Mouse (Mus musculus) adrenal gland, postnatal 36 days (tissue): Measurements from ENCODE around the gene Mycbpap. TPM values are rescaled to one million over a fixed set of nuclear protein-coding genes. Genes with fewer than 3 reads are reported as not detected.

Source experiments
- DNase-seq, 2 experiments: peaks; one replicate each; pipeline ENCODE4 v3.0.0; 2021; ENCODE audit warnings: mixed read lengths in 1 of 2
- total RNA-seq, 2 experiments: library from RNA; stranded (reverse); gene quantifications; 2 replicates each; pipeline ENCODE4 v1.2.3; 2021

Gene Mycbpap
- total RNA-seq, 2 experiments from 2014 or later: 3.6 to 9.7 TPM

DNA sequence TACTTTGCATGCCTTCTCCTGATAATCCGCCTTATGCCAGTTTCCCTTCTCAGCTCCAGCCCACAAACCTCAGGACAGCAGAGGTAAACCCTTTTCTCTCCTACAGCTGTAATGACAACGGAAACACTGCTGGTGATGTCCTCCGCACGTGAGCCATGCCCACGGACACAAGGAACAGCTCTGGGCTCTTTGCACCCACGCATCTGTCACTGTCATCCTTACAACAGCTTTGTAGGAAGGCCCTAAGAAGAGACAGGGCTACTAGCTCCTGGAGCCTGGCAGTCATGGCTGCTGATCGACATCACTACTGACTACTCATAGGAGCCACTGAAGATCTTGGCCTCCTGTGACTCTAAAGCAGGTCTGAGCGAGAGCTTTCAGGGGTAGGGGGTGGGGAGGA, 11.6 kb upstream of the Mycbpap start:
- no peak for DNase-seq

DNA sequence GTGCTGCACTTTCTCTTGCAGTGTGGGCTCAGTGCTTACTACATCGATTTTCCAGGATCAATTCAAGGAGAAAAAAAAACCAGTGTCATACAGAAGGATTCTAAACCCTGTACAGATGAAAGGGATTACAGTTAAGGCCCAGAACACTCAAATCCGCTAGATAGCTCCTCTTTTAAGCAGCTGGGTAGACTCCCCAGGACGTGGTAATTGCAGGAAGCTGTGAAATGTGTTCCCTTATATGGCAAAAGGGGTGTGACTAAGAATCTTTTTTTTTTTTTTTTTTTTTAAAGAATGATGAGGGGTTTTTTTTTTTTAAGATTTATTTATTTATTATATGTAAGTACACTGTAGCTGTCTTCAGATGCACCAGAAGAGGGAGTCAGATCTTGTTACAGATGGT, 7.3 kb upstream of the Mycbpap start:
- DNase-seq: no peak

DNA sequence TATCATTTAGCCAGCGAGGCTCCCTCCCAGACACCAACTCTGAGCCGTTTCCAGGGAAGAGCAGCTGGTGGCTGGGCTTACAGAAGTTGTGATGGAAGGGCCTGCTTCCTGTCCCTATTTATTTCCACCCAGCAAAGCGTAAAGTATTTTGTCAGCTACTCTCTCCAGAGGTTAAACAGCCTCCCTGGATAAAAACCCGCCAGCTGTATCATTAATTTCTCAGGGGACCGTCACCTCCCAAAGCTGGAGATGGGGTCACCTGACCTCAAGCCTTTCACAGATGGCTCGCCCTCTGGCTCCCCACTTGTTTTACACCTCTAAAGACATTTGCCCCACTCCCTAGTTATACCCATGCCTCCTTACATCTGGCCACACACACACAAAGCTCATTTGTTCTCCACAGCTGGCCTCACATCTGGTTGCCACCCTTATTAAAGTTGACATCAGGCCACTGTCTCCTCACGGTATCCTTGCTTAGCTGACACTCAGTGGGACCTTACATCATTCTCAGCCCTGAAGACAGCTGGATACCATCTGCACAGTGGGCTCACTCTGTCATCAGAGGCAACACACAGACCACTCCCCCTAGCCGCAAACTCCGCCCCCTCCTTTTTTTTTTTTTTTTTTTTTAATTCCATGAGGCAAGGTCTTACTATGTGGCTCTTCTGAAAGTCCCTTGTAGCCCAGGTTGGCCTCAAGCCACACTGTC, 4.8 kb upstream of the Mycbpap start:
- no peak for DNase-seq

DNA sequence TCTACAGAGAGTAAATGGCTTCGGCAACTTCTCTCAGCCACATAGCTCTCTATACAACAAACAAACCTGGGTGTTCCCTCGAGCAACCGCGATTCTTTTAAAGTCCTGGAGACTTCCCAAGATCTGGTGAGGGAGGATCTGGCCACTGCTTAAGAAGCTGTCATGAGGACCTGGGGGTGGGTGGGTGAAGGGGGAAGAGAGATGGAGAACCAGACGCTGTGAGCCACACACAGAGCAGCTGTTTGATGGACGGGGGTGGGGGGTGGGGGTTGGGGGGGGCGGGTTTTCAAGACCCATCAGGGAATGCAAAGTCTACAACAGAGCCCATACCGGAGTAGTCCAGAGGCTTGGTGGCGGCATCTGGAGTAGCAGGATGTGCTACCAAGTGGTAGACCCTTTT, 8.1 kb downstream of the Mycbpap start:
- no peak for DNase-seq

DNA sequence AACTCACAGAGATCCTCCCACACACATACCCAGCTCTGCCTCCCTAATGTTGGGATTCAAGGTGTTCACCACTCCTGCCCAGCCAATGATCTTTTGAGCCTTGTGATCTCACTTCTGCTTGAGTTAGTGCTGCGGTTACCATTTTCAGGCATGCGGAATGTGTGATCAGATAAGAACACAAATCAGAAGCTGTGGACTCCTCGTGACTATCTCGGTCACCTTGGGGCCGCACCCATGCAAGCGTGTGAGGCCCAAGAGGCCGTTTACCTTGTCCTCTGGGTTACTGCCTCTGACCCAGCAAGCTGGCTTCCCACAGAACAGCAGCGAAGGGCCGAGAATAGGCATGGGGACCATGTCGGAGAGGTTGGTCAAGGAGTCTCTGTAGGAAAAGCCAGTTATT, 12.6 kb downstream of the Mycbpap start:
- DNase-seq: no peak

DNA sequence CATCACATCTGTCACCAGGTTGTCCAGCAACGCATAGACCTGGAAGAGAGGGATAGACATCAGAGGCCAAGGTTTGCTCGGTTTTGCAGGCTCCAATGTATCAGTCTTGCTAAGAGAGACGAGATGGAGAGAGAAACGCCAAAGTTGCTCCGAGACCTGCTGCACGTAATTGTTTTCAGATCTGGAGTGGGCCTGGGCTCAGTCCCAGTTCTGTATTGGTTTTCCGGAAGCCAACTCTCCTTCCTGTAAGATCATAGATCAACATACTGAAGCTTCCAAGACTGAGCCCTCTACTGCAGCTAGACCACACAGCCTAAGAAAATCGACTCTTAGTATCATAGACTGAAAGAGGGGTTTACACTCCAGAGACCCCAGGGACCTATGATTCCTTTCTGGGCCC, 20.1 kb downstream of the Mycbpap start:
- no peak for DNase-seq

DNA sequence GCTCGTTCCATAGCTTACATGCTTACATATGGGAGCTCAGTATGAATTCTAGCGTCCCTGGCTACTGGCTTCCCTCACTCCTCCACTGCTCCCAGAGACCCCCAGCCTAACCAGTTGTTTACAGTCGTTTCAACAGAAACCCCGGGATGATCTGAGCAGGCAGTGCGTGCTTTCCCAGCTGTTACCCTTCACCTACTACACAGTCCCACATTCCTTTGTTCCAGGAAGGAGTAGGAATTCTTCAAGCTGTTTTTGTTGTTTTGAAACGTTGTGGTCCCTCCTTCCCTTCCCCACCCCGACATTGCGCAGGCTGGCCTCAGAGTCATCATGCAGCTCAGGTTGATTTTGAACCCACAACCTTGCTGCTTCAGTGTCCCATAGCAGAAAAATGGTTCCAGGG, 21.2 kb downstream of the Mycbpap start:
- no peak for DNase-seq

DNA sequence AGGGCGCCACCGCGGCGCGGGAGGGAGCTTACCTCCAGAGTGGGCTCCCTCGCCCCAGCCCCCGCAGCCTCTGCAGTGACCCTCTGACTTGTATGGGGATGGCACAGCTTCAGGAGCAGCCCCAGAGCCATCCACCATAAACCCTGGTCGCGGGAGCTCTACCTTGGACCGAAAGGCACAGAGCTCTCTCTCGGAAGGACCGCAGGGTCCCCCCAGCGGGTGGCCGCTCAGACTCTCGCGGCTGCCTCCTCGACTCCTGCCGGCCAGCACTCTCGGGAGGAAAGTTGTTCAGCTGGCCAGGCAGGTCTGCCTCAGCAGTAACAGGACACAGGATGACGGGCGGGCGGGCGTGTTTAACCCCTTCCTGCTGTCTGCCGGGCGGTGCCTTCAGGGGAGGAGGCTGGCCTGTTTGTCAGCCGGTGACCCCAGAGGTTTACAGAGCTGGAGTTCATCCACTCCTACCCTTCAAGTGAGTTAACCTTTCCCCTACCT, 21.8 kb downstream of the Mycbpap start, which contains the start of gene Epn3:
Gene Epn3, minus strand, starts transcription at position 314 of the 492 bp plus-strand sequence.
- peak in 1 of 2 experiments; percentile 51 for DNase-seq

DNA sequence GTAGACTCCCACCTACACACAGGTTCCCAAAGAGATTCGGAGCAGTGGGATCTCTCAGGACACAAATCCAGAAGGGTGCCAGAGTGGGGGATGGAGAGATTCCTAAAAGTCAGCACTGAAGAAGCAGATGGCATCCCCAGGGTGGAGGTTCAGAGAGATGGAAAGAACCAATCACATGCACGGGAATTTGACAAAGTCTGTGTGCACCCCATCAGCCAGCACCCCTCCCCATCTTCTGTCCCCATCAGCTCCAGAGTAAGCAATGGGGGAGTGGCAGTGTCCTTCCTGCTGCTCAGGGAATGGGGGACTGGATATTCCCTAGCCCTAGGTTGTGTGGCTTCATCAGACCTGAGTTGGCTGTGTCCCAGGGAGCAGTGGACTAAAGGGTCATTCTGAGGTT, 22.5 kb downstream of the Mycbpap start:
- DNase-seq: no peak

DNA sequence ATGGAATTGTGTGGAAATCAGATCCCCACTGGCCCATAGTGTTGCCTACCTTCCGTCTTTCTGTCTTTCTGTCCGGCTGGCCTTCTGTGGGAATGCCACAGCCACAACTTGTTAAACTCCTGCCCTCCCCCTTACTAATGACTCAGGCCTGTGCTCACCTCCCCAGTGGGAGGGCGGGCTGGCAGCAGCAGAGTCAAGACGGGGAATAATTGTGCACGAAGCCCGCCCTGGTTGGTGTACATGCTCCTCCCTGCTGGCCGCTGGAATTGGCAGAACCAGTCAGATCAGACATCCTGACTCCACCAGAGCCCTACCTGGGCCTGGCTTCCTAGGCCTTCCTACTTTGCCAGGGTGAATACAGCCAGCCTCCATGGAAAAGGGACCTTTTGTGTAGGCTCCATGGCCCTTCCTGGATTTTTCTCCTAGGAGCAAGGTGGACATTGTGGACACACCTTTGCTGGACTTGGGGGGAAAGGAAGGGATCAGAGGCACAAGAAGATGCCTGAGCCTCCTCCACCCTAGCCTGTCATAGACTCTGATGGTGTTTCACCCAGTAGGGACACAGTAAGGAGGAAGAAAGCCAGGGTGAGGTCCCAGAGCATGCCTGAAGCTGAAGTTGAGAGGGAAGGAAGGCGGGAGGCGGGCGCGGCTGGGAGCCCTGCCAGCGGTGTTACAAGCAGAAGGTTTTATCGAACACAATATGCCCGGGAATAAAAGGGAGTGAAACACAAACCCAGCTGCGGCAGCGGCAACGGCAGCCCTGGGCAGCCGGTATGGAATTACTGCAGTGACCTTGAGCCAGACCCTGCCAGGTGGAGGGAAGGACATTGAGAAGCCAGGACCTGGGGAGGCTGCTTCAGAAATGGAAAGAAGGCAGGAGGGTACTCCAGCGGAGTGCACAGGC, 23.2 kb downstream of the Mycbpap start:
- peak; percentile 84 to 86 for DNase-seq

DNA sequence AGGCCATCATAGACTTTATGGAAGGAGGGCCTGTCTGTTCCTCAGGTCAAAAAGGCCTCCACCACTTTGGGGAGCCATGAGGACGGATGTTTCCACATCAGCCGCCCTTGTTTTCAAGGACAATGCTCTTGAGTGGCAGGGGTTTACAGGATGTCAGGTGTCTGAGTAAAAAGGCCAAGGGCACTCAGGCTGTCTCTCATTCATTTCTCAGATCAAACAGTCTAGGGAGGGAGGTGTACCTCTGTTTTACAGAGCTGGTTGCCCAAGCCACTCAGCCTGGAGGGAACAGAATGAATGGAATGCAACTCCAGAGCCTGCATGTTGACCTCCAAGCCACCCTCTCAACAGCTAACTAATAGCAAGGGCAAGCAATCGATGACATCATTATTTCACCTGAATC, 26.1 kb downstream of the Mycbpap start:
- peak; percentile 52 to 57 for DNase-seq

DNA sequence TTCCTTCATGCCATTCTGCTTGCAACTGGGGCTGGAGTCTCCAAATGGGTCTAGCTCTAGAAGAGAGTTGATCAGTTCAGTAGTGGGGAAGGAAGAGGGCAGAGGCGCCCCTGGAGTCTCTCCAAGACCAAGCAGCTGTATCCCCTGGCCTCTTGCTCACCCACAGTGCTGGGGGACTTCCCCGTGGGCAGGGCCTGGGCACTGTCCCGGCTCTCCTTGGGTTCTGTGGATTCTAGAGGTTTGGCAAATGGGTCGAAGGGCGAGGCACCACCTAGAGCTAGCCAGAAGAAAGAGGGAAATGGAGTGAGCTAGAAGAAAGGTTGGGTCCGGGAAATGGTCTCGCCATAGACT, 29.8 kb downstream of the Mycbpap start:
- DNase-seq: no peak

DNA sequence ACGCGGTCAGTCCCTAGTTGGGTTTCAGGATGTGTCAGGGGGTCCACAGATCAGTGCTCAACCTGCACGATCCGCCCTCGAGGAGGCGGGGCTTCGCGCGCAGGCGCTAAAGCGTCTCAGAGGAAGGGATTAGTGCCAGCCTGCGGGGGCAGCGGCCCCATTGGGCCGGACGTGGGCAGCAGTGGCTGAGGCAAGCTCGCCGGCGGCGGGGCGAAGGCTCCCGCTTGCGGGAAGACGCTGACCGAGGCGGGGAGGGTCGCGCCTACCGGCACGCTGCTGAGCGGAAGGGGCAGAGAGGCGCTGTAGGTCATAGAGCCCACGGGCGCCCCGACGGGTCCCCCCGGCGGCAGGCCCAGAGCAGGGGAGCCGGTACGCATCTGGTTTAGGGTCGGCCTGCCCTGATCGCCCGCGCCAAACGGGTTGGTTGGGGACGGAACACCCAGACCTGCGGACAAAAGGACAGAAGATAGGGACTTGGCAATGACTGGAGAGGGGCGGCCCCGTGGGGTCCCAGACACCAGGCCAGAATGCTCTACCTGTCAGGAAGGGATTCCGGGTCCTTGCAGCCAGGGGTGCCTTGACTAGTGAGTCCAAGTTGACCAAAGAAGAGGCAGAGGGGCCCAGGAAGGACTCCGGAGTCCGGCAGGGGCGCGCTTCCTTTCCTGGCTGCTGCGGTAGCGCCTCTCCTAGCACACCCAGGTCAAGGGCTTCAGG, 30.4 kb downstream of the Mycbpap start:
- peak in 1 of 2 experiments; percentile 59 for DNase-seq

DNA sequence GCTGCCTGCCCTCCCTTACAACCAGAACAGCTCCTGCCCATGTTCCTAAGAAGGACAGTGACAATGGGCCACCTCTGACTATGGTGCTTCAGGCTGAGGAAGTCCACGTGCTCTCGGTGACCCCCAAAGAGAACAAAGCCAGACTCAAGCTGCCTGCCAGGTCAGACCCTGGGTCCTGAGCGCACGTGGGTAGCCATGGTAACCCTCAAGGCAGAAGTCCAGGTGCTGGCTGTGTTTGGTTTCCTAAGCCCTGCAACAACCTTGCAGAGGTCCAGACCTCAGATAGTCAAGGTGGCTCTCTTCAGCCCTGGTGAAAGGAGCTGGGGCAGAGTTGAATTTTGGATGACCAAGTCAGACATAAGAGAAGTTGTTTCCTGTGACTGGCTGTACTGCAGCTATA, 31.8 kb downstream of the Mycbpap start:
- DNase-seq: no peak

DNA sequence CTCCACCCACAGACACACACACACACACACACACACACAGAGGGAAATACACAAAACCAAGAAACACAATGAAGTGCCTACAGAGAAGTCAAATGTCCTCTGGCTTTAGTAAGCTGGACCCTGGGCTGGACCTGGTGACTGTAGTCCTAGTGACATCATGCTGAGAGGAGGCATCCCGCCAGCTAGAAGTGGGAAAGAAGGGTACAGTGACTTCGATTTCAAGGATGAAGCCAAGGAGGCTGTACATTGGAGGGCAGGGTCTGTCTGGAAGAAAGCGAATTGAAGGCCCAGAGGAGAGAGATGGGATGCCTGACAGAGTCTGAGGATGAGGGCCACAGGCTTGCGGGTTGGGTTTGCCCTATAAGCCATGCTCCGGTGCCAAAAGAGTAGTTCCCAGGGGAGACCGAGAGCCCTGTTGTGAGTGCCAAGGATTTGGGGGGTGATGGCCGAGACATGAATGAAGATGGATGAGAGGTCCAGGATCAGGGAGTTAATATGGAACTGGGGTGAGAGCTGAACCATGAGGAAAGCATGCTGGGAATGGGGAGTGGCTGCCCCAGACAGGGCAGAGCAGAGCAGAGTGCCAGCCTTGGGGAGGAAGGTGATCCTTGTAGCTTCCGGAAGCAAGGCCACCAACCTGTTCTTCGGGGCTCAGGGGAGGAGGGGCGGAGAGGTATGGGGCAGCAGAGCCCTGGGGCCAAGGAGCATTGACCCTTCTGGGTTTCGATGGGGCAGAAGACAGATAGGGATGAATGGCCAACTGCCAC, 32.6 kb downstream of the Mycbpap start:
- DNase-seq: no peak

DNA sequence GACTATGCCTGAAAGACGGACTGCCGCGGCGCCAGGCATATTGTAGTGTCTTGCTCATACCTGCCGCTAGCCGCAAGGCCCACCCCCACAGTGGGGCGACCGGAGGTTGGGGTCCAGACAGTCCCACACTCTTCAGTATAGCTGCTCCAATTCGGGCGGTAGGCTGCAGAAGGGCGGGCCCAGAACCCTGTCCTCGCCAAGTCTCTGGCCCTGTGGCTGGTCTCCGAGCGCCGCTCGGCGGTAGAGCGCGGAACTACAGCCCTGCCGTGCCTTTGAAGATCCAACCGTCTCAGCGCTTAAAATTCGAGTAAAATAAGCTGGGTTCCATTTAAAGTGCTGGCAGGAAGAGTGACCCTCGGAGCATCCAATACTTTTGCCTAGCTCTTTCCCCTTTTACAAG, 35.5 kb downstream of the Mycbpap start, which contains the start of gene Spata20:
Gene Spata20, minus strand, starts transcription at position 179 of the 400 bp plus-strand sequence.
- DNase-seq: peak; percentile 86 to 89

DNA sequence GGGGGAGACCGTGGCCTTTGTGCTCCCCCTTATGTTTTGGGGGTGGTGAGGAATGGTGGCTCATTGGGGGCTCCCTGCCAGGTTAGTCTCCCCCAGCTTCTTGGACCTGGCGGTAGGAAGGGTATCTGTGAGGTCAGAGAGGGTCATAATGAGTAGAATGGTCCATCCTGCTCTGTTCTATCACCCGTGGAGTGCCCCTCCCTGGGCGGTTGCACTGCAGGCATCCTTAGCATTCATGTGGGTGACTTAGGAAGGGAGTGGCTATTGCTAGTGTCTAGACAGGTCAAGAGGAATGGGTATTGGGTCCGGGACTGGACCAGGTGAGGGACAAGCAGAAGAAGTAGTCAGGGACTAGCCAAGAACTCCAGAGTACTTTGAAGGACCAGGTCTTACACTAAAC, 36.3 kb downstream of the Mycbpap start:
- no peak for DNase-seq

DNA sequence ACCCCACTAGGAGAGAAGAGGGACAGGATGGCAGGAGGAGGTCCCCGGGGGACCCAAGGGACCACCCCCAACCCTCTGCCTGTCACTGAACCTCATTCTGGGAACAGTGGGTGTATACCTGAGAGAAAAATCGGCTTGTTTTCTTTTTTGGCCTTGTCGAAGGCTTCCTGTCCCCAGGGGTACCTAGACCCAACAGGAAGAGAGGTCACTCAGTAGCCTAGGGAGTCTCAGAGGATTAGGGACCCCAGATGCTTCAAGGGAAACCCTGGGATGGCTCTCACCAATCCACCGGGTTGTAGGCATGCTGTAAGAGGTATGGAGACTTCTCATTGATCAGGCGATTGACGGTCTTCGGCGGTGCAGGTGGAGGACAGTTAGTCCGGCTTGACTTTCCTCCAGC, 36.9 kb downstream of the Mycbpap start:
- DNase-seq: no peak

DNA sequence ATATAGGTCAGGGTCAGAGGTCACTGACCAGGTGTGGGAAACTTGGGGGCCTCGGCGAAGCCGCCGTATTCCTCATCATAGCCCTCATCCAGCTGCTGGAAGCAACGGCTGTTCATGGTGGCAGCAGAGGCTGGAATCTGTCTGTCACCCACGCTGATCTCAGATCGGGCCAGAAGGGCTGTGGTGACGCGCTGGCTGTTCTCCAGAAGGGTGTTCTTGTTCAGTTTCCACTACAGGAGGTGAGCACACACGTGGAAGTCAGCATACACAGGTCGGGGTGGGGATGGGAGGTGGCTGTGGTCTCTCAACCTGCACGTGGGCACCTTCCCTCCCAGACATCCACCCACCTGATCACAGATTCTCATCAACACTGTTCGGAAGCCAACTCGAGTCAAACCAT, 37.6 kb downstream of the Mycbpap start:
- DNase-seq: no peak

DNA sequence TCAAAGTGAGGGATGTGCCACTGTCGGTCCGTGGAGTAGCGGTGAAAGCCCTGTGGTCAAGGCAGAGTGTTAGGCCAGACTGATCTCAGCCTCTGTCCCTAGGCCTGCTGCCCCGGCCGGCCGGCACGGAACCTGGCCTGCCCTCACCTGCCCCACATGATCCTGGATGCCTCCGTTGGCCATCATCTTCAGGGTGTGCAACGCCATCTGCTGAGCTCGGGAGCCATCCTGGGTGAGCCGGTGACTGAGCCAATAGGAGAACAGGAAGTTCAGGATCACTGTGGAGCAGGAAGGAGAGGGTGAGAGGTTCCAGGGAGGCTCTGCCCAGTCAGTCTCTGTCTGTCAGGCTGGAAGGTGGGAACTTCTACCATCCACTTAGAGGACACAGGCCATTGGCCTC, 38.1 kb downstream of the Mycbpap start:
- no peak for DNase-seq

DNA sequence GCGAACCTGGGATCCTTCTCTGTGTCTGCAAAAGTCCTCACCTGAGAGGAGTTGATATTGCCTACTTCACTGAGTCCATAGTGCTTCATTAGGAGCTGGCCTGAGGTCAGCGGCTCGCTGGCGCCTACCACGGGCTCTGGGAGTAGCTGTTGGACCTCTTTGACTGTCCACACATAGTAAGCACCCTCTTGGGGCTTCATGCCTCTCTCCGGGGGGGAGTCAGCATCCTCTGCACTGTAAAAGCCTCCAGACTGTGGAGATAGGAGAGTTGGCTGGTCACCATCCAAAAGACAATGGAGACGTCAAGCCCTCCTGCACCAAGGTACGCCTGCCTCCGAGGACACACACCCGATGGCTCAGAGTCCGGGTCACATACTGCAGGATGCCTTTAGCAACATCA, 38.8 kb downstream of the Mycbpap start:
- DNase-seq: no peak

DNA sequence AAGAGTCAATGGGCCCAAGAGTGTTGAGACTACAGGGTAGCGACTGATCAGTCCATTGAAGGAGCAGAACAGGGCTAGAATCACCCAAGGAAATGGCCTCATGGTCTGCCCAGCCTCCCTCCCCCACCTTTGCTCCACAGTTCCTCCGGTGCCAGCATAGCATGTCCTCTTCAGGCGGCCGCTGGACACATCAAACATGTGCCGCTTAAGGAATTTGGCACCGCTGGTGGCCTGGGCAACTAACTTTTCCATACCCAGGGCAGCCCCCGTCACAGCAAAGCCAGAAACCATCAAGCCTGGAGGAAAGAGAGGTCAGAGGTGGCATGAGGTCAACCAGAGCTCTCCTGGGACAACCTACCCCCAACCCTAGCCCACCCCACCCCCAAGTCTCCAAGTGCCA, 39.6 kb downstream of the Mycbpap start:
- DNase-seq: no peak
